Mouse (Mus musculus) bone marrow macrophage, adult 2 months (primary cell): ENCODE data around the gene 1700021F05Rik. TPM values are rescaled to one million over a fixed set of nuclear protein-coding genes. Genes with fewer than 3 reads are reported as not detected.

ENCODE experiments used
- H3K27ac ChIP-seq: 2 replicates; pipeline ENCODE4 v1.5.1; 2012; ENCODE audit warnings: low read depth, low read length; ENCODE audit not compliant: insufficient read depth
- H3K4me1 ChIP-seq: 2 replicates; pipeline ENCODE4 v1.6.1; 2012; ENCODE audit warnings: low read length; ENCODE audit not compliant: control insufficient read depth, insufficient read depth
- H3K4me3 ChIP-seq: 2 replicates; pipeline ENCODE4 v1.5.1; 2012; ENCODE audit warnings: mild to moderate bottlenecking, low read length, moderate library complexity; ENCODE audit not compliant: insufficient read depth
- CTCF ChIP-seq: IDR thresholded peaks from 2 replicates; pipeline ENCODE4 v1.5.1; 2012; ENCODE audit warnings: low read depth, mild to moderate bottlenecking, low read length, moderate library complexity
- POLR2A ChIP-seq: IDR thresholded peaks from 2 replicates; pipeline ENCODE4 v1.6.1; 2012; ENCODE audit warnings: mild to moderate bottlenecking, low read depth, low read length, borderline replicate concordance
- polyA plus RNA-seq: library from polyadenylated mRNA; stranded (reverse); fragments of >200 nt; gene quantifications from 2 replicates; pipeline ENCODE4 v1.2.4, GENCODE M21; 2012; ENCODE audit not compliant: missing spikeins, insufficient read depth, insufficient read length

Gene 1700021F05Rik
- polyA plus RNA-seq, 1 experiment = 29.8 TPM

- TF ChIP-seq CTCF = no peak
- TF ChIP-seq POLR2A = no peak
- Histone ChIP-seq H3K4me1 (peaks cover 17% of the 10 kb centered on the region), H3K4me3 (peak overlapping the region; percentile 92), H3K27ac (peak overlapping the region; percentile 46)
Measured at GRCm38 (mm10) chr10:43477865-43478681, 62.7 kb downstream of the 1700021F05Rik start.

- H3K4me3 ChIP-seq = peak overlapping the region; percentile 92; the same call in 1 of the 2 replicates
- no peak for TF ChIP-seq POLR2A
- TF ChIP-seq CTCF = no peak
- no peak overlapping the region for H3K27ac ChIP-seq
- peaks cover 16% of the 10 kb centered on the region for H3K4me1 ChIP-seq
Measured at GRCm38 (mm10) chr10:43477459-43477858, 63.3 kb downstream of the 1700021F05Rik start.

GRCm38 (mm10) chr10:43475376-43475775, 65.4 kb downstream of the 1700021F05Rik start:
- peak; percentile 57 for TF ChIP-seq CTCF
- no peak for TF ChIP-seq POLR2A
- peaks cover 10% of the 10 kb centered on the region for H3K4me1 ChIP-seq
- H3K27ac ChIP-seq = no peak overlapping the region
- H3K4me3 ChIP-seq = no peak overlapping the region

Other genes starting within 250 kb of the 1700021F05Rik start
- gene Bend3, start 62.2 kb downstream of the 1700021F05Rik start, polyA plus RNA-seq = 1.3 and 2.4 TPM in 2 replicates
- gene Gm9803, start 16.9 kb downstream of the 1700021F05Rik start, polyA plus RNA-seq = 11.0 and 18.4 TPM in 2 replicates
- gene Cd24a, start 37.3 kb upstream of the 1700021F05Rik start, polyA plus RNA-seq = 1.9 and 2.6 TPM in 2 replicates